Mouse (Mus musculus) erythroblast, embryonic 14.5 days (primary cell): ENCODE results near the gene Fgfr2. TPM values are rescaled to one million over a fixed set of nuclear protein-coding genes. Genes with fewer than 3 reads are reported as not detected.
A peak's percentile ranks its signal among the peaks of the same experiment; 100 is the strongest.
"Not testable (repeated sequence)": the region's sequence is repeated elsewhere in the genome, so short reads cannot be mapped to it uniquely, and the experiment has no call there.

Source experiments
- H3K27me3 ChIP-seq: 2 replicates; pipeline ENCODE4 v1.6.1; 2012; ENCODE audit warnings: inconsistent platforms; ENCODE audit not compliant: control insufficient read depth
- H3K36me3 ChIP-seq: 2 replicates; pipeline ENCODE4 v1.6.1; 2012; ENCODE audit warnings: mild to moderate bottlenecking, inconsistent platforms; ENCODE audit not compliant: control insufficient read depth
- H3K4me1 ChIP-seq: 2 replicates; pipeline ENCODE4 v1.6.1; 2012; ENCODE audit warnings: inconsistent platforms; ENCODE audit not compliant: control insufficient read depth
- H3K4me3 ChIP-seq: replicated peaks from 2 replicates; pipeline ENCODE3; 2012; ENCODE audit warnings: moderate library complexity, mild to moderate bottlenecking, inconsistent platforms
- H3K9me3 ChIP-seq: 2 replicates; pipeline ENCODE4 v1.6.1; 2012; ENCODE audit warnings: low read length, inconsistent platforms, mixed read lengths; ENCODE audit not compliant: control insufficient read depth
- GATA1 ChIP-seq: IDR thresholded peaks from 2 replicates; pipeline ENCODE4 v1.6.1; 2012; ENCODE audit warnings: low read length, inconsistent platforms, mixed read lengths
- TAL1 ChIP-seq: IDR thresholded peaks from 3 replicates; pipeline ENCODE4 v1.6.1; 2012; ENCODE audit warnings: low read length, inconsistent platforms, mixed read lengths
- polyA plus RNA-seq: library from polyadenylated mRNA; stranded (reverse); fragments of >175 nt; gene quantifications from 2 replicates; pipeline ENCODE4 v1.2.3, GENCODE M21; 2012

The Fgfr2 gene
- polyA plus RNA-seq, 1 experiment: not detected

GRCm38 (mm10) chr7:130537068-130537467 is 2586.1 kb downstream of the Fgfr2 start:
- no peak for TF ChIP-seq GATA1
- TF ChIP-seq TAL1: no peak
- no peaks in the 10 kb centered on the region for H3K9me3 ChIP-seq
- H3K36me3 ChIP-seq: peaks cover 98% of the 10 kb centered on the region
- peaks cover 3% of the 10 kb centered on the region for H3K4me1 ChIP-seq
- no peaks in the 10 kb centered on the region for H3K27me3 ChIP-seq
- no peak overlapping the region for H3K4me3 ChIP-seq

GRCm38 (mm10) chr7:130535174-130535573 is 2588.0 kb downstream of the Fgfr2 start:
- no peak overlapping the region for H3K4me3 ChIP-seq
- H3K36me3 ChIP-seq: peaks cover 99% of the 10 kb centered on the region
- TF ChIP-seq TAL1 (no peak), GATA1 (no peak)
- H3K9me3 ChIP-seq: no peaks in the 10 kb centered on the region
- no peaks in the 10 kb centered on the region for H3K27me3 ChIP-seq
- peaks cover 3% of the 10 kb centered on the region for H3K4me1 ChIP-seq

GRCm38 (mm10) chr7:130533316-130534260 is 2589.6 kb downstream of the Fgfr2 start:
- Histone ChIP-seq H3K4me3 (no peak overlapping the region), H3K9me3 (no peaks in the 10 kb centered on the region), H3K27me3 (no peaks in the 10 kb centered on the region), H3K4me1 (peaks cover 3% of the 10 kb centered on the region), H3K36me3 (peaks cover 99% of the 10 kb centered on the region)
- TF ChIP-seq TAL1 (no peak), GATA1 (no peak)

- H3K4me1 ChIP-seq, H3K4me3 ChIP-seq, H3K27me3 ChIP-seq, H3K9me3 ChIP-seq: not testable (repeated sequence)
- peaks cover 83% of the 10 kb centered on the region for H3K36me3 ChIP-seq
These were observed 2592.0 kb downstream of the Fgfr2 start for GRCm38 (mm10) chr7:130531138-130531537.

GRCm38 (mm10) chr7:130527306-130527705 is 2595.8 kb downstream of the Fgfr2 start:
- Histone ChIP-seq H3K4me1 (no peaks in the 10 kb centered on the region), H3K4me3 (no peak overlapping the region), H3K9me3 (no peaks in the 10 kb centered on the region), H3K27me3 (no peaks in the 10 kb centered on the region), H3K36me3 (peaks cover 47% of the 10 kb centered on the region)
- TF ChIP-seq GATA1: no peak
- TF ChIP-seq TAL1: no peak

GRCm38 (mm10) chr7:130523451-130523850 is 2599.7 kb downstream of the Fgfr2 start:
- Histone ChIP-seq H3K4me1 (peaks cover 21% of the 10 kb centered on the region), H3K36me3 (peaks cover 8% of the 10 kb centered on the region), H3K27me3 (no peaks in the 10 kb centered on the region), H3K9me3 (peaks cover 7% of the 10 kb centered on the region; the same call in 1 of the 2 replicates), H3K4me3 (no peak overlapping the region)
- no peak for TF ChIP-seq TAL1
- TF ChIP-seq GATA1: no peak

- Histone ChIP-seq H3K36me3 (no peaks in the 10 kb centered on the region; the same call in 1 of the 2 replicates), H3K9me3 (peaks cover 7% of the 10 kb centered on the region; the same call in 1 of the 2 replicates), H3K27me3 (no peaks in the 10 kb centered on the region), H3K4me3 (peak overlapping the region; percentile 100), H3K4me1 (peaks cover 41% of the 10 kb centered on the region)
- TF ChIP-seq TAL1: no peak
These were observed 2602.2 kb downstream of the Fgfr2 start for GRCm38 (mm10) chr7:130520812-130521422.

- peaks cover 2% of the 10 kb centered on the region for H3K36me3 ChIP-seq
- peaks cover 7% of the 10 kb centered on the region; the same call in 1 of the 2 replicates for H3K9me3 ChIP-seq
- peak within 1 kb of the TSS; percentile 100 for H3K4me3 ChIP-seq
- no peaks in the 10 kb centered on the region for H3K27me3 ChIP-seq
- TF ChIP-seq GATA1 (no peak), TAL1 (no peak)
- peaks cover 42% of the 10 kb centered on the region for H3K4me1 ChIP-seq
These were observed 2603.1 kb downstream of the Fgfr2 start, which contains the start of gene Ate1 for GRCm38 (mm10) chr7:130520049-130520425. Gene Ate1, minus strand, starts transcription at chr7:130520369.

- Histone ChIP-seq H3K4me3 (peak overlapping the region; percentile 100), H3K27me3 (no peaks in the 10 kb centered on the region), H3K4me1 (peaks cover 42% of the 10 kb centered on the region), H3K36me3 (peaks cover 6% of the 10 kb centered on the region), H3K9me3 (peaks cover 7% of the 10 kb centered on the region; the same call in 1 of the 2 replicates)
- no peak for TF ChIP-seq GATA1
These were observed 2603.8 kb downstream of the Fgfr2 start for GRCm38 (mm10) chr7:130519096-130520048.
